Mouse (Mus musculus) C2C12 (cell line): ENCODE results near the gene Parg.
"Not testable (repeated sequence)": the region's sequence is repeated elsewhere in the genome, so short reads cannot be mapped to it uniquely, and the experiment has no call there.

Experiments used
- CTCF ChIP-seq: IDR thresholded peaks from one replicate; pipeline ENCODE4 v1.5.1; 2011; ENCODE audit not compliant: control insufficient read depth, insufficient read depth, insufficient read length
- MAX ChIP-seq: IDR thresholded peaks from one replicate; pipeline ENCODE4 v1.6.1; 2011; ENCODE audit warnings: mild to moderate bottlenecking, control low read depth
- USF1 ChIP-seq: IDR thresholded peaks from one replicate; pipeline ENCODE4 v1.6.1; 2011; ENCODE audit warnings: low read depth, mild to moderate bottlenecking, control low read depth, moderate library complexity

DNA sequence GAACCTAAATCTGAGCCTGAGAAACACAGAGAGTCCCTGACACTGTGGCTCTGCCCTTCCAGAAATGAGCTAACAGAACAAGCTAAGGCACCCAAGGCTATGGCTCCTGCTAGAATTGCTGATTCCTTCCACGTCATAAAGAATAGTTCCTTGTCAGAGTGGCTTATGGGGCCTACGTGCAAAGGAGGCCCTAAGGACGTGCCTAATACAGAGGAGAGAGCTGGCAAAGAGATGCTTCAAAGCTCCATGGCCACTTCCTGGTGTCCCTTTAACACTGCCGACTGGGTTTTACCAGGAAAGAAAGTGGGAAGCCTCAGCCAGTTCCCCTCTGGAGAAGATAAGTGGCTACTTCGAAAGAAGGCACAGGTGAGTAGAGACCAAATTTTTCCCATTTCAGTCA lies 25.2 kb upstream of the Parg start:
- not testable (repeated sequence) for TF ChIP-seq CTCF, USF1, MAX
